Mouse (Mus musculus) C2C12 (cell line): ENCODE measurements around the gene Vmn1r204.

ENCODE experiments used
- CTCF ChIP-seq: IDR thresholded peaks from one replicate; pipeline ENCODE4 v1.5.1; 2011; ENCODE audit not compliant: control insufficient read depth, insufficient read depth, insufficient read length
- MAX ChIP-seq: IDR thresholded peaks from one replicate; pipeline ENCODE4 v1.6.1; 2011; ENCODE audit warnings: mild to moderate bottlenecking, control low read depth
- MYOG ChIP-seq: IDR thresholded peaks from one replicate; pipeline ENCODE4 v1.6.1; 2011; ENCODE audit not compliant: control insufficient read depth, insufficient read length; ENCODE audit errors: extremely low read depth
- USF1 ChIP-seq: IDR thresholded peaks from one replicate; pipeline ENCODE4 v1.6.1; 2011; ENCODE audit warnings: low read depth, mild to moderate bottlenecking, control low read depth, moderate library complexity

DNA sequence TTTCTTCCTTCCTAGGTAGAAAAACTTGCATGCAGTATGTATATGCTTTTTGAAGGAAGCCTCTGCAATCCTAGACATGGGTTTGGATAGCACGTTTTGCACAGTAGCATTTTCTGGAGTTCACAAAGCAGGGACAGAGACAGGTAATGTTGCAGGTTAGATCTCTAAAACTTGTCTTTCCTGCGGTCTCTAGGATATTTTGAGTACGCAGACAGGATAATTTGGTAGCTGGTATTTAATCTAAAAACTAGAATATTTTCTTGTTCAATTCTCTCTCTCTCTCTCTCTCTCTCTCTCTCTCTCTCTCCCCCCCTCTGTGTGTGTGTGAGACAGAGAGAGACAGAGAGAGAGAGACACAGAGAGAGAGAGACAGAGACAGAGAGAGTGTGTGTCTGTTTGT lies 39.9 kb downstream of the Vmn1r204 start, which contains the start of gene Vmn1r205:
- TF ChIP-seq USF1 (no peak), MAX (no peak), CTCF (no peak), MYOG (no peak)
